Mouse (Mus musculus) forebrain, embryonic 12.5 days (tissue): ENCODE measurements around the gene Pla2g4e. TPM values are rescaled to one million over a fixed set of nuclear protein-coding genes. Genes with fewer than 3 reads are reported as not detected.

Experiments used
- ATAC-seq: fragments of 200-750 bp; cut with Nextera tagmentation; 2 replicates; pipeline ENCODE4 v1.8.0; 2017; ENCODE audit warnings: moderate TSS enrichment; ENCODE audit not compliant: low FRiP score
- H3K27ac ChIP-seq: fragments of 300-500 bp; sonication (generic); 2 replicates; pipeline ENCODE4 v1.5.1; 2016; ENCODE audit warnings: mild to moderate bottlenecking
- H3K27me3 ChIP-seq: fragments of 300-500 bp; sonication (generic); 2 replicates; pipeline ENCODE4 v1.6.1; 2016; ENCODE audit warnings: mild to moderate bottlenecking
- H3K36me3 ChIP-seq: fragments of 300-500 bp; sonication (generic); replicated peaks from 2 replicates; pipeline ENCODE4 v1.6.1; 2016; ENCODE audit warnings: mild to moderate bottlenecking
- H3K4me1 ChIP-seq: fragments of 300-500 bp; sonication (generic); 2 replicates; pipeline ENCODE4 v1.6.1; 2016
- H3K4me2 ChIP-seq: fragments of 300-500 bp; sonication (generic); 2 replicates; pipeline ENCODE4 v1.6.1; 2016; ENCODE audit warnings: mild to moderate bottlenecking, moderate library complexity
- H3K4me3 ChIP-seq: fragments of 300-500 bp; sonication (generic); replicated peaks from 2 replicates; pipeline ENCODE4 v1.5.1; 2016; ENCODE audit warnings: mild to moderate bottlenecking
- H3K9ac ChIP-seq: fragments of 300-500 bp; sonication (generic); 2 replicates; pipeline ENCODE4 v1.6.1; 2016; ENCODE audit warnings: mild to moderate bottlenecking
- H3K9me3 ChIP-seq: fragments of 300-500 bp; sonication (generic); 2 replicates; pipeline ENCODE4 v1.6.1; 2016
- WGBS: fragments of 180-500 bp; shearing (Covaris S2); methylation state at CpG from one replicate; pipeline ENCODE4 v1.1.7; 2016; 5-methylcytosine and 5-hydroxymethylcytosine counted together
- polyA plus RNA-seq: library from polyadenylated mRNA; unstranded; fragments of >200 nt; fragmentation: Nextera tagmentation; extraction: Ambion mirVana; gene quantifications from 2 replicates; pipeline ENCODE4 v1.2.1, GENCODE M21; 2016

Pla2g4e gene
- polyA plus RNA-seq: 0.08 and 0.14 TPM in 2 replicates

DNA sequence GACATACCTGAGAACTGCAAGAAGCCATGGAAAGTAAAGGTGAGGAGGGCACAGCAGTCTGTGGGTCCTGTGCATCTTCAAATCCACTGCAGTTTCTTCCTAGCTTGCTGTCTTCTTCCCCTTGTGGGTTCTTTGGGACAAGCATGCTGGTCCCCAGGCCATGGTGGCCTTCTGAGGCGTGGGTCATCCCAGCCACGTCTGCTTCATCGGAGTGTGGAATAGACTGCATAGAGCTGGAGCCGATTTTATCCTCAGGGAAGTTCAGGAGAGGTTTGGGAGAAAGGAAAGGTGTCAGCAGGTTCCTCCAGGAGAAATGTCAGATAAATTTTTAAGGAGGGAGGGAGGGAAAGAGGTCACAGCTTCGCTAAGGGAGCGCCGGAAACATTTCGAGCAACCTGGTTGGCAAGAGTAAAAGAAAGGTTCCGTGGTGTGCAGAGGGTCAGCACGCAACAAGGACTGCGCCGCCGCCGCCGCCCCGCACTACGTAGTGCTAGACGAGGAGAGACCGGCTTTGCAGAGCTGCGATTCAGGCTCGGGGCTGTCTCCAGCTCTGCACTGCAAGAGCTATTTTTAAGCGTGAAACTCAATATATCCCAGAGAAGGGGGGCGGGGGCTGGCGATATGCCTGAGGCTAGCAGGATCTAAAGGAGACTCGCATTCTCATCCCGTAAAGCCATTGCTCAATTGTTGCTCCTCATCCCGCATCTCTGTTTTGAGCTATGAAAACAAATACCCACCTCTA is at the start of gene Pla2g4e:
Gene Pla2g4e (minus strand): TSS at position 657 of the 742 bp plus-strand sequence.
- Histone ChIP-seq H3K27ac (no peak within 1 kb of the TSS), H3K36me3 (no peaks in the 10 kb centered on the region), H3K27me3 (peaks cover 30% of the 10 kb centered on the region), H3K4me1 (peaks cover 4% of the 10 kb centered on the region; the same call in 1 of the 2 replicates), H3K9me3 (no peaks in the 10 kb centered on the region), H3K9ac (peak within 1 kb of the TSS; percentile 48), H3K4me3 (peak within 1 kb of the TSS; percentile 47), H3K4me2 (peak within 1 kb of the TSS; percentile 67)
- peak; percentile 72; the same call in 1 of the 2 replicates for ATAC-seq
- WGBS: 3% methylated on average over 27 of the region's 27 CpGs

- no peaks in the 10 kb centered on the region for H3K36me3 ChIP-seq
- 88% methylated on average over 8 of the region's 9 CpGs for WGBS
Observed at GRCm38 (mm10) chr2:120291471-120292078, 46.4 kb upstream of the Pla2g4e start.

DNA sequence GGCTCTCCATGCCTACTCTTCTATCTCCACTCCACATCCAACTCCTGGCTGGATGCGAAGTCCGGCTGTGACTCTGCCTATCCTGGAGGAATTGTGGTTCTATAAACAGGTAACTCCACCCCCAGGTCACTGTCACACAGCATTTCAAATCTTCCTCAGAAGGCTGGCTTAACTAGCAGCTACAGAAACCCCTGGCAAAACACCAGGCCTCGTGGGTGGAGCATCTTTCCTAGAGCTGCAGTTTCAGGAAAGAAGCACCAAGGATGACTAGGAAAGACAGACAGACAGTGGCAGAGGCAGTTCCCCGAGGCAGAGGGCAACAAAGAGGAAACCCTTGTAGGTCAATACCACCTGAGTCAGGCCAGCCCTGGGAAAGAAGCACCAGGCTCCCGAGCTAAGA is 43.9 kb upstream of the Pla2g4e start, which contains the start of gene Pla2g4d:
Gene Pla2g4d (minus strand): TSS at position 203 of the 400 bp plus-strand sequence.
- H3K36me3 ChIP-seq: no peaks in the 10 kb centered on the region
- no peaks in the 10 kb centered on the region for H3K9me3 ChIP-seq
- no peak within 1 kb of the TSS for H3K9ac ChIP-seq
- no peak within 1 kb of the TSS for H3K4me2 ChIP-seq
- no peak within 1 kb of the TSS for H3K4me3 ChIP-seq
- H3K4me1 ChIP-seq: no peaks in the 10 kb centered on the region
- 78% methylated on average over 5 of the region's 5 CpGs for WGBS
- H3K27ac ChIP-seq: no peak within 1 kb of the TSS
- H3K27me3 ChIP-seq: no peaks in the 10 kb centered on the region
- ATAC-seq: no peak

More at GRCm38 (mm10) chr2:120291471-120292078, 46.4 kb upstream of the Pla2g4e start:
- H3K4me1 ChIP-seq: no peaks in the 10 kb centered on the region
- no peak overlapping the region for H3K9ac ChIP-seq
- no peak for ATAC-seq
- no peak overlapping the region for H3K27ac ChIP-seq
- H3K27me3 ChIP-seq: no peaks in the 10 kb centered on the region
- H3K9me3 ChIP-seq: no peaks in the 10 kb centered on the region
- no peak overlapping the region for H3K4me2 ChIP-seq
- no peak overlapping the region for H3K4me3 ChIP-seq

DNA sequence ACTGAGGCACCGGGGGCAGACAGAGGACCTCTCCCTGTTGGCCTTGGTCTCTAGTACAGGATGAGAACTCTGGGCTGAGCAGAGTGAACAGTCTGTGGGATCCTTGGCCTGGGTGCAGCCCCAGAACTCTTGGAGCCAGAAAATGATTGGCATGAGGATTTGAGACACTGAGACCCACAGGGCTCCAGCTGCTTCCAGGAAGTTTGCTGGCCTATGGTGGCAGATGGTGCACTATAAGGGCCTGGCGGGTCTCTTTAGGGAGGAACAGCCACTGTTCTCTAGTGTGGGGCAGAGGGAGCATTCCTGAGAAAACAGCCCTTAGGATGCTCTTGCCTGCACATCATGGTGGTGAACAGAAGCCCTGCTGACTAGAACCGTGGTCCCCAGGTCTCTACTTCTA is 43.3 kb upstream of the Pla2g4e start:
- no peak overlapping the region for H3K4me3 ChIP-seq
- no peak for ATAC-seq
- no peaks in the 10 kb centered on the region for H3K36me3 ChIP-seq
- H3K9me3 ChIP-seq: no peaks in the 10 kb centered on the region
- no peaks in the 10 kb centered on the region for H3K27me3 ChIP-seq
- no peaks in the 10 kb centered on the region for H3K4me1 ChIP-seq
- H3K4me2 ChIP-seq: no peak overlapping the region
- H3K9ac ChIP-seq: no peak overlapping the region
- H3K27ac ChIP-seq: no peak overlapping the region
- WGBS: 79% methylated on average over 3 of the region's 3 CpGs

DNA sequence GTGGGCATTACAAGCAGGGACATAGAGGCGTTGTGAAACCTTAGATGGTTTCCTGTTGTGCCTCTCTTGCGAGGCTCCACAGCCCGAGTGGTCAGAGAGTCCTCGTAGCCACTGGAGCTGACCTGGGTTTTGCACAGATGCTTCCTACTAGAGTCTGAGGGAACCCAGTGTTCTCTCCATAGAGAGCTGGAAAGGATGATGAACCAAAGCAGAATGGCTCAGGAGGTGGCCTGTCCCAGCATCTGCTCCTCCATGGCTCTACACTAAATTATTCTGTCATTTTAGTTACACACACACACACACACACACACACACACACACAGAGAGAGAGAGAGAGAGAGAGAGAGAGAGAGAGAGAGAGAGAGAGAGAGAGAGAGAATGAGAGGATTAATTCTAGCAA is 40.5 kb upstream of the Pla2g4e start:
- H3K4me1 ChIP-seq: no peaks in the 10 kb centered on the region
- H3K9ac ChIP-seq: no peak overlapping the region
- 89% methylated on average over 4 of the region's 4 CpGs for WGBS
- H3K27ac ChIP-seq: no peak overlapping the region
- H3K36me3 ChIP-seq: no peaks in the 10 kb centered on the region
- H3K4me3 ChIP-seq: no peak overlapping the region
- ATAC-seq: no peak
- no peaks in the 10 kb centered on the region for H3K27me3 ChIP-seq
- no peaks in the 10 kb centered on the region for H3K9me3 ChIP-seq
- no peak overlapping the region for H3K4me2 ChIP-seq

DNA sequence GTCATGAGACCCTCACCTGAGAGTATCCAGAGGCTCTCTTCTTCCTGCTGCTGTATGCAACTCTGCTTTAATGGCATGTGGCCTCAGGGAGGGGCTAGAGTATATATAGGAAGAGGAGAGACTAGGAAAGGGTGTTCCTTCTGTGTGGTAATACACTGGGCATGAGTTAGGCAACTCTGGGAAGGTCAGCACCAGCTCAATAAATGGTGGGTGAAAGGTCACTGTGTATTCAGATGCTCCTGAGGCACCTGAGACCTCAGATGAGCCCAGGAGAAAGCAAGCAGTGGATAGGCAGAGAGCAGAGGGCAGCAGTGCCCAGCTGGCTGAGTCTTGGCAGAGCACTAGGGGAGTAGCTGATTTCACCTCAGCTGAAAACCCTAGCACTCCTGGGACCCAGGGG is 39.6 kb upstream of the Pla2g4e start:
- H3K4me3 ChIP-seq: no peak overlapping the region
- no peak overlapping the region for H3K27ac ChIP-seq
- no peak overlapping the region for H3K4me2 ChIP-seq
- H3K9me3 ChIP-seq: no peaks in the 10 kb centered on the region
- H3K9ac ChIP-seq: no peak overlapping the region
- ATAC-seq: no peak
- H3K4me1 ChIP-seq: no peaks in the 10 kb centered on the region
- H3K36me3 ChIP-seq: no peaks in the 10 kb centered on the region
- no peaks in the 10 kb centered on the region for H3K27me3 ChIP-seq

- H3K9me3 ChIP-seq: no peaks in the 10 kb centered on the region
- H3K27ac ChIP-seq: no peak overlapping the region
- H3K36me3 ChIP-seq: no peaks in the 10 kb centered on the region
- H3K4me1 ChIP-seq: no peaks in the 10 kb centered on the region
- no peak overlapping the region for H3K4me2 ChIP-seq
- H3K27me3 ChIP-seq: no peaks in the 10 kb centered on the region
- WGBS: 74% methylated on average over 5 of the region's 5 CpGs
- H3K9ac ChIP-seq: no peak overlapping the region
- ATAC-seq: no peak
- H3K4me3 ChIP-seq: no peak overlapping the region
Observed at GRCm38 (mm10) chr2:120284094-120284493, 39.0 kb upstream of the Pla2g4e start.

DNA sequence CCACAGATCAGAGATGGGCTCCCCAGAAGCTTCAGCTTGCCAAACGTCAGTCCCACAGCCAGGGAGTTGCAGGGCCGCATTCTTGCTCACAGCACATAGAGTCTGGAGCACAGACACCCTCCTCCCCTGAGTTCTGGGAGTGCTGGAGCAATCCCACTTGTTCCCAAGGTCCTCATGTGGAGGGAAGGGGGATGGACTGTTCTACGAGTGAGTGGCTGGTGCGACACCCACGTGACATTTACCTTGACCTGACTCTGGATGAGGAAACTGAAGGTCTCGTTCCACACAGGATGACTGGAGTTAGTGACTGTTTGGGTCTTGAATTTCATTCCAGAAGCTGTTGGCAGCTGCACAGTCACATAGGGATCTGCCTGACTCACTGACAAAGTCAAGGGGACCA is 38.4 kb upstream of the Pla2g4e start:
- Histone ChIP-seq H3K27me3 (no peaks in the 10 kb centered on the region), H3K4me1 (no peaks in the 10 kb centered on the region), H3K9ac (no peak overlapping the region), H3K4me3 (no peak overlapping the region), H3K27ac (no peak overlapping the region), H3K4me2 (no peak overlapping the region), H3K9me3 (no peaks in the 10 kb centered on the region), H3K36me3 (no peaks in the 10 kb centered on the region)
- ATAC-seq: no peak
- 70% methylated on average over 6 of the region's 6 CpGs for WGBS

GRCm38 (mm10) chr2:120281221-120281620 is 36.1 kb upstream of the Pla2g4e start:
- Histone ChIP-seq H3K27me3 (no peaks in the 10 kb centered on the region), H3K9me3 (no peaks in the 10 kb centered on the region), H3K27ac (no peak overlapping the region), H3K4me2 (no peak overlapping the region), H3K4me3 (no peak overlapping the region), H3K9ac (no peak overlapping the region), H3K4me1 (no peaks in the 10 kb centered on the region), H3K36me3 (no peaks in the 10 kb centered on the region)
- WGBS: 66% methylated on average over 3 of the region's 3 CpGs
- no peak for ATAC-seq

DNA sequence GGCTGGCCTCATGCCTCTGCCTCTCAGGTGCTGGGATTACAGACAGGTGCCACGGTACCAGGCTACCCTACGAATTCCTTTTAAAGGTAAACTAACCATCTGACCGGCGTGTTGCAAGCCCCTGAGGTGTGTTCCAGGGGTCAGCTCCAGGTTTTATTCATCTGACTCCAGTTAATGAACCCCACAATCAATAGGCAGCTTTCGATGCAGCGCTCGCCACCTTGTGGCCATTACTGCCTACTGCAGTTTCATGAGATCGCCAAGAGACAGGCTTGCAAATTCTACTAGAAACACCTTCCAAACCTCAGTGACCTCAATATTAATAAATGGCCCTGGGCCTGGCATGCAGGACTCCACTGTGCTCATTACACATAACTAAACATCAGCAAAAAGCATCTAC is 34.8 kb upstream of the Pla2g4e start:
- no peaks in the 10 kb centered on the region for H3K4me1 ChIP-seq
- H3K4me2 ChIP-seq: no peak overlapping the region
- WGBS: 17% methylated on average over 8 of the region's 8 CpGs
- no peak overlapping the region for H3K9ac ChIP-seq
- H3K27ac ChIP-seq: no peak overlapping the region
- no peak for ATAC-seq
- H3K9me3 ChIP-seq: no peaks in the 10 kb centered on the region
- no peak overlapping the region for H3K4me3 ChIP-seq
- 0 out of 2 replicates have a peak, but pooled peaks cover 2% of the 10 kb centered on the region for H3K27me3 ChIP-seq
- no peaks in the 10 kb centered on the region for H3K36me3 ChIP-seq

GRCm38 (mm10) chr2:120276951-120277350 is 31.8 kb upstream of the Pla2g4e start:
- no peak overlapping the region for H3K9ac ChIP-seq
- 83% methylated on average over 4 of the region's 4 CpGs for WGBS
- H3K4me3 ChIP-seq: no peak overlapping the region
- no peak for ATAC-seq
- H3K4me1 ChIP-seq: no peaks in the 10 kb centered on the region
- H3K36me3 ChIP-seq: no peaks in the 10 kb centered on the region
- H3K9me3 ChIP-seq: no peaks in the 10 kb centered on the region
- H3K27ac ChIP-seq: no peak overlapping the region
- H3K27me3 ChIP-seq: 0 out of 2 replicates have a peak, but pooled peaks cover 3% of the 10 kb centered on the region
- H3K4me2 ChIP-seq: no peak overlapping the region

DNA sequence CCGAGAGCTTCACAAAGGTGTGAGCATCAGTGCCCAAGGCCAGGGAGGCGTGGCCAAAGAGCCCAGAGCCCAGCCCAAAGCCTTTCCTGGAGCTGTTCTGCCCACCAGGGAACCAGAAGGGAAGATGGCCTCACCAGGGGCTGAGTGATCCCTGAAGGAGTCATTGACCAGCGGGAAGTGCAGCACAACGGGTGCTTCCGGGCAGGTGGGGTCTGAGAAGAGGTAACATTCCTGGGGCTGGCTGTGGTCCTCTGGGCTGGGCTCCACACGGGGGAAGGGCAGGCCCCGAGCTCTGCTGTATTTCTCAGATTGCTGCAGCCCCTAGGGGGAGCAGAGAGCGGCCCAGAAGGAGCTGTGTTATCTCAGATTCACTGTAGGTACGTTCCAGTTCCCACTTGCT is 23.5 kb upstream of the Pla2g4e start:
- peaks cover 5% of the 10 kb centered on the region; the same call in 1 of the 2 replicates for H3K4me1 ChIP-seq
- ATAC-seq: no peak
- H3K4me3 ChIP-seq: no peak overlapping the region
- H3K9me3 ChIP-seq: no peaks in the 10 kb centered on the region
- no peaks in the 10 kb centered on the region for H3K36me3 ChIP-seq
- peak overlapping the region; percentile 32; the same call in 1 of the 2 replicates for H3K4me2 ChIP-seq
- H3K9ac ChIP-seq: no peak overlapping the region
- WGBS: 2% methylated on average over 9 of the region's 9 CpGs
- H3K27ac ChIP-seq: no peak overlapping the region
- peaks cover 7% of the 10 kb centered on the region; the same call in 1 of the 2 replicates for H3K27me3 ChIP-seq
